11 mouse cellular contexts compared by ENCODE assay signal in the genomic region with DNA sequence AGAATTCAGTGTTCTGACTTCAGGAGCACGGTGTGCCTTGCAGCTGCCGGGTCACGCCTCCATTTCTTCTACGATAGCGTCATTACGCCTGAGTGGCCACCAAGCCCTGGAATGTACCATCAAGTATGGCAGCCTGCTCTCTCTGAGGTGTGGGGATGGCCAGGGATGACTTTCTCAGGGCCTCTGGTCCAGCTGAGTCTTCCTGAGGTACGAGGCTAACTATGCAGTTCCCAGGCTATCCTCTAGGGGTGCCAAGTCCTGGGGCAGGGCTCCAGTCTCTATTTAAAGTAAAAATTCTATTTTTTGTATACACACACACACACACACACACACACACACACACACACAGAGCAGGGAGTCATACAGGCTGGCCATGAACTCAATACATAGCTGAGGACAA. TPM values are rescaled to one million over a fixed set of nuclear protein-coding genes. Genes with fewer than 3 reads are reported as not detected.
DNase-seq lines count a peak whose midpoint lies in the region; ATAC-seq and TF ChIP-seq lines count a peak whose summit lies in the region.
"Had no signal": no experiment of that assay in that cellular context is flagged by ENCODE, and none has a peak within 500 bp of the region (broad histone marks: within the 10 kb centered on the region; RNA-seq: fewer than 3 reads in every experiment).

No protein-coding gene starts in this region.

- TF ChIP-seq CTCF in forebrain, postnatal 0 days (IDR thresholded peaks at IDR 0.05; ENCODE audit: low read depth): peak; percentile 53
- TF ChIP-seq CTCF in lung, embryonic 14.5 days (IDR thresholded peaks at IDR 0.05; ENCODE audit: low read depth): peak; percentile 56
- TF ChIP-seq CTCF in bone marrow, adult 2 months (IDR thresholded peaks at IDR 0.05; ENCODE audit: control insufficient read depth, insufficient read depth, low read length): peak; percentile 26

- WGBS in forebrain, postnatal 0 days: 61% methylated on average over 7 of the region's 7 CpGs
- 70% methylated on average over 7 of the region's 7 CpGs for WGBS in forebrain, embryonic 11.5 days
- WGBS in lung, embryonic 14.5 days: 74% methylated on average over 7 of the region's 7 CpGs
- 72% methylated on average over 7 of the region's 7 CpGs for WGBS in bone marrow, adult 2 months

- H3K9ac ChIP-seq in forebrain, postnatal 0 days: no peak overlapping the region
- H3K9ac ChIP-seq in forebrain, embryonic 11.5 days (ENCODE audit: low read length): no peak overlapping the region
- no peak overlapping the region for H3K9ac ChIP-seq in lung, embryonic 14.5 days
- H3K9ac ChIP-seq: heart, embryonic 15.5 days; neural tube, embryonic 12.5 days had no signal

- no peaks in the 10 kb centered on the region for H3K27me3 ChIP-seq in forebrain, postnatal 0 days (ENCODE audit: insufficient read depth, low read length)
- no peaks in the 10 kb centered on the region for H3K27me3 ChIP-seq in forebrain, embryonic 11.5 days (ENCODE audit: control insufficient read depth, insufficient read depth, low read length)
- H3K27me3 ChIP-seq in lung, embryonic 14.5 days (ENCODE audit: insufficient read depth, low read length): no peaks in the 10 kb centered on the region
- H3K27me3 ChIP-seq: heart, embryonic 15.5 days; neural tube, embryonic 12.5 days had no signal

- H3K36me3 ChIP-seq in forebrain, postnatal 0 days (ENCODE audit: insufficient read depth): peaks cover 19% of the 10 kb centered on the region
- no peaks in the 10 kb centered on the region for H3K36me3 ChIP-seq in forebrain, embryonic 11.5 days (ENCODE audit: control insufficient read depth, insufficient read depth, low read length)
- peaks cover 11% of the 10 kb centered on the region; the same call in 1 of the 2 replicates for H3K36me3 ChIP-seq in lung, embryonic 14.5 days (ENCODE audit: insufficient read depth)

- intact Hi-C loops in gastrocnemius, postnatal 36 days (cut with DNase I): no loop called here

- H3K4me3 ChIP-seq in forebrain, postnatal 0 days (ENCODE audit: low read depth, low read length): no peak overlapping the region
- no peak overlapping the region for H3K4me3 ChIP-seq in forebrain, embryonic 11.5 days (ENCODE audit: low read depth, low read length)
- H3K4me3 ChIP-seq in lung, embryonic 14.5 days (ENCODE audit: low read depth, low read length): no peak overlapping the region
- no peak overlapping the region for H3K4me3 ChIP-seq in bone marrow, adult 2 months (replicated peaks; ENCODE audit: control insufficient read depth, low read depth, low read length)
- H3K4me3 ChIP-seq: heart, embryonic 15.5 days; neural tube, embryonic 12.5 days had no signal

- no peak overlapping the region for H3K27ac ChIP-seq in forebrain, postnatal 0 days (ENCODE audit: low read depth, low read length)
- no peak overlapping the region for H3K27ac ChIP-seq in forebrain, embryonic 11.5 days (ENCODE audit: low read depth, low read length)
- no peak overlapping the region for H3K27ac ChIP-seq in lung, embryonic 14.5 days (ENCODE audit: low read depth)
- no peak overlapping the region for H3K27ac ChIP-seq in bone marrow, adult 2 months (ENCODE audit: control insufficient read depth, insufficient read depth, low read depth, low read length, poor library complexity)
- H3K27ac ChIP-seq: heart, embryonic 15.5 days; neural tube, embryonic 12.5 days had no signal

- H3K4me1 ChIP-seq in forebrain, postnatal 0 days (ENCODE audit: insufficient read depth): no peaks in the 10 kb centered on the region
- no peaks in the 10 kb centered on the region for H3K4me1 ChIP-seq in forebrain, embryonic 11.5 days (replicated peaks; ENCODE audit: control insufficient read depth, insufficient read depth, low read length)
- no peaks in the 10 kb centered on the region for H3K4me1 ChIP-seq in lung, embryonic 14.5 days (ENCODE audit: insufficient read depth)
- no peaks in the 10 kb centered on the region for H3K4me1 ChIP-seq in bone marrow, adult 2 months (ENCODE audit: control insufficient read depth, insufficient read depth, low read length)
- H3K4me1 ChIP-seq: neural tube, embryonic 12.5 days had no signal

- no peaks in the 10 kb centered on the region for H3K9me3 ChIP-seq in forebrain, postnatal 0 days (ENCODE audit: low read length)
- H3K9me3 ChIP-seq in forebrain, embryonic 11.5 days (ENCODE audit: control insufficient read depth, low read length): no peaks in the 10 kb centered on the region
- no peaks in the 10 kb centered on the region for H3K9me3 ChIP-seq in lung, embryonic 14.5 days (ENCODE audit: low read depth, low read length)
- H3K9me3 ChIP-seq: heart, embryonic 15.5 days; neural tube, embryonic 12.5 days had no signal

- no peak for DNase-seq in forebrain, postnatal 0 days
- no peak for DNase-seq in forebrain, embryonic 11.5 days (ENCODE audit: low spot score)
- peak; percentile 65 for DNase-seq in lung, embryonic 14.5 days
- no peak for DNase-seq in lung, postnatal 25 days (ENCODE audit: low spot score)
- DNase-seq in gastrocnemius, postnatal 36 days: no peak
- DNase-seq in spleen, adult 18-20 months: no peak
- DNase-seq: adrenal gland, postnatal 36 days had no signal

- 0 out of 2 replicates have a peak, but pooled peaks have one; percentile 14 for ATAC-seq in forebrain, postnatal 0 days
- no peak for ATAC-seq in forebrain, embryonic 11.5 days (replicated peaks; ENCODE audit: low FRiP score)
- no peak; the same call in 1 of the 2 replicates for ATAC-seq in lung, embryonic 14.5 days (ENCODE audit: insufficient read depth)
- peak; percentile 80 for ATAC-seq in megakaryocyte-erythroid progenitor cell, adult 5-6 weeks (replicated peaks; ENCODE audit: low FRiP score, low TSS enrichment, poor library complexity, severe bottlenecking)

- H3K4me2 ChIP-seq in forebrain, postnatal 0 days (ENCODE audit: low read depth): no peak overlapping the region
- no peak overlapping the region for H3K4me2 ChIP-seq in forebrain, embryonic 11.5 days (ENCODE audit: low read depth, low read length, severe bottlenecking)
- H3K4me2 ChIP-seq in lung, embryonic 14.5 days: no peak overlapping the region
- H3K4me2 ChIP-seq: heart, embryonic 15.5 days; neural tube, embryonic 12.5 days had no signal

- no peak for TF ChIP-seq POLR2A in bone marrow, adult 2 months (IDR thresholded peaks at IDR 0.05; ENCODE audit: borderline replicate concordance, control insufficient read depth, low read depth, low read length)

RNA-seq across cellular contexts. Expression of gene Nenf, which starts 12.4 kb away (rescaled TPM):
- total RNA-seq in forebrain, postnatal 0 days (2014; rRNA removed): 170 and 329 TPM in 2 replicates
- polyA plus RNA-seq in forebrain, postnatal 0 days (2015; fragmentation: Nextera tagmentation; extraction: Ambion mirVana): 189 and 236 TPM in 2 replicates
- 57.6 and 57.8 TPM in 2 replicates for polyA plus RNA-seq in forebrain, embryonic 11.5 days (2014; fragmentation: Nextera tagmentation; extraction: Ambion mirVana)
- polyA plus RNA-seq in lung, embryonic 14.5 days (2014; fragmentation: Nextera tagmentation; extraction: Ambion mirVana): 116 and 117 TPM in 2 replicates
- 59.5 and 79.3 TPM in 2 replicates for polyA plus RNA-seq in bone marrow, adult 2 months (2011; ENCODE audit: insufficient read depth, insufficient read length, low replicate concordance, missing spikeins)
- 62.2 and 87.6 TPM in 2 replicates for total RNA-seq in megakaryocyte-erythroid progenitor cell, adult 5-6 weeks (2014; fragmentation: Nextera tagmentation)
- total RNA-seq in megakaryocyte-erythroid progenitor cell, adult 5-6 weeks (2017): 20.3 and 35.5 TPM in 2 replicates
- total RNA-seq in gastrocnemius, postnatal 36 days (2021): 10 to 100 TPM; 55.2 to 61.5 TPM

RNA-seq across cellular contexts. Expression of gene Tmem206, which starts 20.1 kb away (rescaled TPM):
- 20.2 and 28.3 TPM in 2 replicates for total RNA-seq in forebrain, postnatal 0 days (2014; rRNA removed)
- polyA plus RNA-seq in forebrain, postnatal 0 days (2015; fragmentation: Nextera tagmentation; extraction: Ambion mirVana): 26.1 and 30.8 TPM in 2 replicates
- polyA plus RNA-seq in forebrain, embryonic 11.5 days (2014; fragmentation: Nextera tagmentation; extraction: Ambion mirVana): 34.2 and 35.5 TPM in 2 replicates
- polyA plus RNA-seq in lung, embryonic 14.5 days (2014; fragmentation: Nextera tagmentation; extraction: Ambion mirVana): 22.7 TPM in 2 replicates
- polyA plus RNA-seq in bone marrow, adult 2 months (2011; ENCODE audit: insufficient read depth, insufficient read length, low replicate concordance, missing spikeins): 4.9 and 8.3 TPM in 2 replicates
- total RNA-seq in megakaryocyte-erythroid progenitor cell, adult 5-6 weeks (2014; fragmentation: Nextera tagmentation): 13.5 TPM in 2 replicates
- total RNA-seq in megakaryocyte-erythroid progenitor cell, adult 5-6 weeks (2017): 9.8 and 15.5 TPM in 2 replicates
- total RNA-seq in gastrocnemius, postnatal 36 days (2021): 1 to 10 TPM; 1.5 to 1.8 TPM

Comparison
In these comparisons a context has a peak if more than half of its experiments do, and no peak if none do; other contexts are left out.
1. ATAC-seq: peak in forebrain, postnatal 0 days (single experiment) and megakaryocyte-erythroid progenitor cell, adult 5-6 weeks (single experiment); none in forebrain, embryonic 11.5 days (single experiment) and lung, embryonic 14.5 days (single experiment).
2. Peak in every context shown above with its lines, with median percentiles within 50 percentile points of each other: CTCF ChIP-seq.